Mouse (Mus musculus): ENCODE data around the gene Coro6.

- TF ChIP-seq CTCF (IDR thresholded peaks at IDR 0.05; ENCODE audit: low read depth) (no peak), EP300 (IDR thresholded peaks at IDR 0.05; ENCODE audit: low read depth) (no peak)
Measured at GRCm38 (mm10) chr11:77455770-77456510, 6.3 kb upstream of the Coro6 start.

All from heart, postnatal 0 days (tissue).